Mouse (Mus musculus) adrenal gland, postnatal 36 days (tissue): ENCODE results near the gene Lingo2. TPM values are rescaled to one million over a fixed set of nuclear protein-coding genes. Genes with fewer than 3 reads are reported as not detected.

Experiments
- DNase-seq, 2 experiments: peaks; one replicate each; pipeline ENCODE4 v3.0.0; 2021; ENCODE audit warnings: mixed read lengths in 1 of 2
- long read RNA-seq, 2 experiments: library from polyadenylated mRNA; stranded (forward); transcript quantifications; one replicate each; pipeline ENCODE4 v2.0.0; 2021; ENCODE audit warnings: borderline sequencing depth in 2 of 2
- total RNA-seq, 2 experiments: library from RNA; stranded (reverse); gene quantifications; 2 replicates each; pipeline ENCODE4 v1.2.3; 2021

The Lingo2 gene
- not detected for total RNA-seq
- long read RNA-seq, experiment 1, result 0 reads
- long read RNA-seq, experiment 2, result 0 reads

DNA sequence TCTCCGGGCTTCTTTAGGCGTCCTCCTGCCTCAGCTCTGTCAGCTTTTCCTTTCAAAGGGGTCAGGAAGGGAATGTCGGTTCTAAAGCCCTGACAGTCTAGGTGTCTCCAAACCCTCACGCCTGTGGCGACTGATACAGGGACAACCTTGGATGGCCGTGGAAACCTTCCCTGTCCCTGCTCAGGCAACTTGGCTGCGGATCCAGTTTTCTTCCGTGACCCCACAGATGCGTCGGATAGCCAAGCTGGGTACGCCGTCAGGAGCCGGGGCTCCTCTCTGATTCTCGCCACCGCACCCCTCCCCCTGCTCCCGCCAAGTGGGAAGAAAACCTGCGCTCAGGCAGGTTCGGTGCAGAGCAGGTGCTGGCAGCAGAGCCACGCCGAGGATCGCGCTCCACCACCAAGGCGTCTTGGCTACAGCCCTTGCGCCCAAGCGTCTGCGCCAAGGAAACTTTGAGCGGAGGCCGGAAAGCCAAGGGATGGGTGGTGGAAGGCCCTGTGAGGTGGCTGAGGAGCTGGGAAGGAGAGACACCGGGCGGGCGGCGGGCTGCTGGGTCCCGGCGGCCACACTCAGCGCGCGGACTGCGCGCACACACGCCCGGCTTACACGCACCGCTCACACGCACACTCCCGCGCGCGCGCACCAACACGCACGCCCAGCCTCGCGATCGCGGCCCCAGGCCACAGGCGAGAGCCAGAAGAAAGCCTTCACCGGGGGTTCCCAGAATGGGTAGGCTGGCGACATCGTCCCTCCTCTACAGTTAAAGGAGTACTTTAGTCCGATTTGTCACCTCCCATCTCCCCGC, at the start of gene Lingo2:
Gene Lingo2 (minus strand): TSS at position 598 of the 805 bp plus-strand sequence.
- no peak for DNase-seq

DNA sequence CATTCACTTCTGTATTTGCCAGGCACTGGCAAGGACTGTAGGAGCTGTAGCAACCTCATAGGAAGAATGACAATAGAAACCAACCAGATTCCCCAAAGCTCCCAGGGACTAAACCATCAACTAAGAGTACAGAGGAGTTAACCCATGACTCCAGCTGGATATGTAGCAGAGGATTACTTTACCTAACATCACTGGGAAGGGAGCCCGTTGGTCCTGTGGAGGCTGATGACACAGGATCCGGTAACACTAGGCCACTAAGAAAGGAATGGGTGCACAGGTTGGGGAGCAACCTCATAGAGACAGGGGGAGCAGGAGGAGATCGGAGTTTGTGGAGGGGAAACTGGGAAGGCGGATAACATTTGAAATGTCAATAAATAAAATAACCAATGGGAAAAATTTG, 21.8 kb upstream of the Lingo2 start:
- no peak for DNase-seq

- DNase-seq, result no peak
These were observed 1.2 kb upstream of the Lingo2 start for GRCm38 (mm10) chr4:36952431-36953429.

DNA sequence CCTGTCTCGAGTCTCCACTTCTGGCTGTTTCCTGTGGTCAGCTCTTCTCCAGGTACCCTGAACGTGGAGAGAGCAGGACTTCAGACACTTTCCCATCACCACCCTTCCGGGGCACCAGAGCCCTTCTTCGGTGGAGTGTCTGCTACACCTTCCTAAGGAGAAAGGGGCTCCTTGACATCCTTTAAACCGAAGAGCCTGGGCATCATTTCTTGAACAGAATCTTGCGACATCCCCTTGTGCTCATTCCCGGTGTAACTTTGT, 338 bp upstream of the Lingo2 start:
- DNase-seq, result no peak

DNA sequence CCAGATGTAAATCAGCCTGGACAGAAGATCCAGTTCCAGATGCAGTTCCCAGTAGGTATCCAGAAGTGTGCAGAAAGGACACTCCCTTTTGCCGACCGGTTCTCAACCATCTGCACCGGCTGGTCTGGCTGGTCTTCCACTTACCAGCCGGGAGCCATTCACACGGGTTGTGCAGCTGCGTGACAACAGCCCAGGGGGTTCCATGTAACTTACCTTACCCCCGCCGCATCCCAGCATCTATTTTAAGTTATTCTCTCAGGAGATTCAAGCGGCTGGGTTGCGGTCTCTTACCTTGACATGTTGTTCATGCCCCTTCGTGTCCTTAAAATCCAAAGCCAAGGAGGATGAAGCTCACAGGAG, 777 bp downstream of the Lingo2 start:
- DNase-seq, result no peak

DNA sequence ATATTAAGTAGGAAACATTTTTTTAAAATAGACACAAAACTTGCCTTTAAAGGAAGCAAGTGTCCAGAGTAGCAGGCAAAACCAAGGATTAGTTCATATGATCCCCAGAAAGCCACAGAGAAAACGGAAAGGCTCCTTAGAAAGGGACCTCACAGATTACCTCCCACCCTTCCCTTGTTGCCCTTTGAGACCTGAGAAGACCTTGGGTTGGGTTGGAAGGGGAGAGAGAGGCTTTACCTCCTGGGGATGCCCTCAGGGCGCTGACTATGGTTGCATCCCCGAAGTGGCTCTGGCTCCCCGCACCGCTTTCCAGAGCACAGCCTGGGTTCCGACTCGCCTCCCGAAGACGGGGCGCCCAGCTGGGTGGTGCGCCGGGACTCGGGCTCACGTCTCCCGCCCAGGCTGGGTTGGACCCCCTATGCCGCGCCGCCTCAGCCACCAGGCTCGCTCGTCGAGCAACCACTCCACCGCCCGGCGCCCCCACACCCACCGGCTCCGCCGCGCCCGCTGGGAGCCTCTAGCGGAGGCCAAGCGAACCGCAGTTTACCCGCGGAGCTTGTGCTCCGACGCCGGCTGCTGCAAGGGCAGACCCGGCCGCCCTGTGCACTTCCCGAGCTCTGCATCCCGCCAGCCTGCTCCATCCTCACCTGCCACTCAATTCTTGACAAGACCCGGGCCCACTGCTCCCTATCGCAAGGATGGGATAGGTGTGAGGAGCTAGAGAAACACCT, 1.4 kb downstream of the Lingo2 start:
- DNase-seq, result peak; percentile 18 to 20

GRCm38 (mm10) chr4:36890810-36891209, 60.7 kb downstream of the Lingo2 start:
- DNase-seq, result no peak

GRCm38 (mm10) chr4:36890365-36890764, 61.2 kb downstream of the Lingo2 start:
- no peak for DNase-seq

DNA sequence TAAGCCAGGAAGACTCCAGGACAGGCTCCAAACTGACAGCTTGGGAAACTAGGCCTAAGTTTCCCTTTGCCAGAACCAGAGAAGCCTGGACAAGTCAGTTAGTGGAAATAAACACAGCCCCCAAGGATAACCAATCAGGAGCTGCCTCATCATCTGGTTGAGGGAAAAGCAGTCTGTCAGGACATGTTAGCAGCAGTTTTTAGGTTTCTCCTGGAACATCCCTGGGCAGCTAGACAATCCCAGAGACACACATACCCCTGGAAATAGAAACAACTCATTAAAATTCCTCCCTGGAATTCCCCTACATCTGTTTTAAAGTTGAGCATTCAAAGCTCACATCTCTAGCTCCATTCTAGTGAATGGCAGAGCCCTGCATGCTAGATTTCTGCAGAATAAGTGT, 76.8 kb downstream of the Lingo2 start:
- no peak for DNase-seq

DNA sequence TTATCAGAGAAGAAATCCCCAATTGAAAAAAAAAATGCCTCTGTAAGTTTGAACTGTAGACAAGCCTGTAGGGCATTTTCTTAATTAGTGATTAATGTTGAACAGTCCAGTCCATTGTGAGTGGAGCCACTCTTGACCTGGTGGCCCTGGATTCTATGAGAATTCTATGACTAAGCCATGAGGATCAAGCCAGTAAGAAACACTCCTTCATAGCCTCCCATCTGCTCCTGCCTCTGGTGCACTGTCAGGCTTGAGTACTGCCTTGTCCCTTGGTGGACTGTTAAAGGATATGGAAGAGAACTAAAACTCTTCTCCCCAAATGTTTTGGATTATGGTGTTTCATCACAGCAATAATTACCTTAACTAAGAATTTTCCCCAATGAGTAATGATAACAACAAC, 126.6 kb downstream of the Lingo2 start:
- no peak for DNase-seq

- DNase-seq, result no peak
These were observed 129.6 kb downstream of the Lingo2 start for GRCm38 (mm10) chr4:36821914-36822313.

GRCm38 (mm10) chr4:36775088-36775487, 176.5 kb downstream of the Lingo2 start:
- DNase-seq, result no peak

DNA sequence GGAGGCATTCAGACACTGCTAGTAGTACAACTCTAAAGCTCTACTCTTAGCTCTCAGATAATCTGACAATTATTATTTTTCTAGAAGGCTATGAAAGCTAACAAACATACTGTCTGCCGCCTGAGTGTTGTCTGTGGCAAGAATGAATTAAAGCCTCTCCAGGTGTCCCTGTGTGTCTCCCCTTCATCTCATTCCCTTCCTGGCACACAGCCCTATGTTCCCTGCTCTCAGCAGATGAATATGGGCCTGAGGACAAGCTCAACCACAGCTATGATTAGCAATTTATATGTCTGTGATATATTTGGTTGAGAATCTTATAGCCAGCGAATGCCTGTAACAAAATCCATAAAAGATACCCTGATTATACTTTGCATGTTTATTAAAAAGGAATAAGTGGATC, 220.9 kb downstream of the Lingo2 start:
- no peak for DNase-seq

- no peak for DNase-seq
These were observed 235.1 kb downstream of the Lingo2 start for GRCm38 (mm10) chr4:36716411-36716810.

DNA sequence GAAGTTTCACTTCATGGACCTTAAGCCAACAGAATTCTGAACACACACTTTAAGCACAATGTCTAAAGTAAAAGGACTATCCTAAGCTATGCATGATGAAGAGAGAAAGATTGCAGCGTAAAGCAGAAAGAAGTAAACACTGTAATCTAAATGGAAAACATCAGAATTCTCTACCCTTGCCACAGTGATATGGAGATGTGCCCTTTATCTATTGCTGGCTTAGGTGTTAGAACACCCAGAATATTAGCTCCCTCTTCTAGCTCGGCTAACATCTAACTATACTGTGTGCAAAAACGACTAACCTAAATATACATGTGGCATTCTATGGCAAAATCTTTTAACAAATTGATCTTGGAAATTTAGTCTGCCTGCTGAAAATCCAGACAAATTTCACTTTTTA, 252.7 kb downstream of the Lingo2 start:
- DNase-seq, result no peak

DNA sequence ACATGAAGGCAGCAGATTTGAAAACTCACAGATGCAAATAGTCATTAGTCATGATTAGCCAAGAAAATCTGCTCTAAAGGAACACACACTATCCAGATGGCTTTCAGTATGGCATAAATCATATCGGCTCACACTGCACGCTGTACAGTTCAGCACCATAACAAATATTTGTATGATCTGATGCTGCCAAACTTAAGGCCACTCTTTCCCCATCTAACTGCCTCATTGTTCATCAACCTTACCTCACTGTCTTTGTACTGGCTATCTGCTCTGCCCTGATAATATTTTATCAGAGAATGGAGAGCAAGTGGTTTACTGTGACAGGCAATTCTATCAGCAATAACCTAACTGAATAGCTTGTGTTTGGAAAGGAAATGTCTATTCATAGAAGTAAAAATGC, 254.7 kb downstream of the Lingo2 start:
- DNase-seq, result no peak

DNA sequence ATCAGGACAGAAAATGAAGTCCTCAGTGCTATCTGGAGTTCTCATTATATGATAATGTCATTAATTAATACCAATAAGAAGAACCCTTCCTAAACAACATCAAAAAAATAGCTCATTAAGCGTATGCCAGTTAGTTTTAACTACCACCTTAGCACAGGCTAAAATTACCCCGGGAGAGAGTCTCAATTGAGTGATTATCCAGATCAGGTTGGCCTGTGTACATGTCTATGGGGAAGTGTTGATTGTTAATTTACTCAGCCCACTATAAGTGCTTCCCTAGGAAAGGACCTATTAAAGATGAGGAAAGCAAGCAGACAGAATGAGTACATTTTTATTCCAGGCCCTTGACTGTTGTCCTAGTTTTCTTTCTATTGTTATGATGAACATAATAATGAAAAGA, 291.6 kb downstream of the Lingo2 start:
- DNase-seq, result no peak

GRCm38 (mm10) chr4:36647753-36648152, 303.8 kb downstream of the Lingo2 start:
- no peak for DNase-seq

- DNase-seq, result no peak
These were observed 315.9 kb downstream of the Lingo2 start for GRCm38 (mm10) chr4:36635666-36636065.

- DNase-seq, result no peak
These were observed 374.7 kb downstream of the Lingo2 start for GRCm38 (mm10) chr4:36576801-36577200.

- no peak for DNase-seq
These were observed 375.3 kb downstream of the Lingo2 start for GRCm38 (mm10) chr4:36576256-36576655.

- no peak for DNase-seq
These were observed 385.0 kb downstream of the Lingo2 start for GRCm38 (mm10) chr4:36566544-36566943.

DNA sequence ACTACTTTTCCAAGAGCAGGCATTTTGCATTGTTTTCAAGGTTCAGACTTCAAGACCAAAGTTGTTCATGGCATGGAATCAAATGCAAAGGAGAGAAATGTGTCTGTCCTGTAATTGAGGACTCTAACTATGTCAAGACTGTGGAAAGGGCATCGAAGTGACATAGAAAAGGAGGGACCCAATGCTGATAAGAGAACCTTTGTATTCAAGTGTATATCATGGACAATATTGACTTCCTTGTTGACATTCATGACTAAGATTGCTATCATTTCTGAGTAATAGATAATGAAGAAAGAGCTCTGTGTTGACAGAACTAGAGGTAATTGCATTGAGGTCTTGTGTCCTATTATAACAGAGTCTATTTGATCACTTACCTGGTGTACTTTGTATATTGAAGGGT, 390.6 kb downstream of the Lingo2 start:
- no peak for DNase-seq
